Mouse (Mus musculus): ENCODE measurements at regions not wholly inside any gene's neighbourhood (a gene's known extent, or its start where the extent isn't known, plus 50 kb on each side); places are given as distances from the start of the nearest gene placed in this dataset.
"Not testable (repeated sequence)": the region's sequence is repeated elsewhere in the genome, so short reads cannot be mapped to it uniquely, and the experiment has no call there.

- not testable (repeated sequence) for H3K9ac ChIP-seq (ENCODE audit: low read depth, low read length); H3K27ac ChIP-seq (ENCODE audit: low read length); H3K36me3 ChIP-seq (ENCODE audit: control insufficient read depth, insufficient read depth, low read length); H3K27me3 ChIP-seq (ENCODE audit: control insufficient read depth, insufficient read depth, low read depth, low read length); H3K4me3 ChIP-seq (ENCODE audit: low read depth, low read length); H3K4me2 ChIP-seq (ENCODE audit: low read length); ATAC-seq; H3K9me3 ChIP-seq (replicated peaks; ENCODE audit: control insufficient read depth, low read length, poor library complexity, severe bottlenecking); H3K4me1 ChIP-seq (ENCODE audit: control insufficient read depth, insufficient read depth, low read length)
- WGBS = 98% methylated on average over 2 of the region's 2 CpGs
Measured at GRCm38 (mm10) chr3:21735688-21736087, 340.8 kb upstream of the Tbl1xr1 start.

GRCm38 (mm10) chr3:21739720-21740119, 336.7 kb upstream of the Tbl1xr1 start:
- 89% methylated on average over 4 of the region's 4 CpGs for WGBS
- Histone ChIP-seq H3K4me3 (ENCODE audit: low read depth, low read length) (no peak overlapping the region), H3K36me3 (ENCODE audit: control insufficient read depth, insufficient read depth, low read length) (no peaks in the 10 kb centered on the region), H3K9ac (ENCODE audit: low read depth, low read length) (no peak overlapping the region), H3K4me1 (ENCODE audit: control insufficient read depth, insufficient read depth, low read length) (no peaks in the 10 kb centered on the region), H3K9me3 (replicated peaks; ENCODE audit: control insufficient read depth, low read length, poor library complexity, severe bottlenecking) (no peaks in the 10 kb centered on the region), H3K27ac (ENCODE audit: low read length) (no peak overlapping the region), H3K27me3 (ENCODE audit: control insufficient read depth, insufficient read depth, low read depth, low read length) (no peaks in the 10 kb centered on the region), H3K4me2 (ENCODE audit: low read length) (no peak overlapping the region)
- ATAC-seq = no peak

- no peak overlapping the region for H3K27ac ChIP-seq (ENCODE audit: low read length)
- no peaks in the 10 kb centered on the region for H3K27me3 ChIP-seq (ENCODE audit: control insufficient read depth, insufficient read depth, low read depth, low read length)
- no peak overlapping the region for H3K4me2 ChIP-seq (ENCODE audit: low read length)
- no peaks in the 10 kb centered on the region for H3K4me1 ChIP-seq (ENCODE audit: control insufficient read depth, insufficient read depth, low read length)
- no peak overlapping the region for H3K4me3 ChIP-seq (ENCODE audit: low read depth, low read length)
- H3K9me3 ChIP-seq (replicated peaks; ENCODE audit: control insufficient read depth, low read length, poor library complexity, severe bottlenecking) = no peaks in the 10 kb centered on the region; the same call in 1 of the 2 replicates
- no peaks in the 10 kb centered on the region for H3K36me3 ChIP-seq (ENCODE audit: control insufficient read depth, insufficient read depth, low read length)
- 100% methylated on average over 1 of the region's 1 CpGs for WGBS
- ATAC-seq = no peak
- H3K9ac ChIP-seq (ENCODE audit: low read depth, low read length) = no peak overlapping the region
Measured at GRCm38 (mm10) chr3:21744107-21744506, 332.3 kb upstream of the Tbl1xr1 start.

GRCm38 (mm10) chr3:21760516-21761218, 315.8 kb upstream of the Tbl1xr1 start:
- WGBS = 84% methylated on average over 2 of the region's 2 CpGs
- H3K9ac ChIP-seq (ENCODE audit: low read depth, low read length) = no peak overlapping the region
- no peak for ATAC-seq
- H3K27ac ChIP-seq (ENCODE audit: low read length) = no peak overlapping the region
- no peaks in the 10 kb centered on the region for H3K4me1 ChIP-seq (ENCODE audit: control insufficient read depth, insufficient read depth, low read length)
- H3K4me3 ChIP-seq (ENCODE audit: low read depth, low read length) = no peak overlapping the region
- H3K4me2 ChIP-seq (ENCODE audit: low read length) = no peak overlapping the region
- H3K27me3 ChIP-seq (ENCODE audit: control insufficient read depth, insufficient read depth, low read depth, low read length) = no peaks in the 10 kb centered on the region
- H3K9me3 ChIP-seq (replicated peaks; ENCODE audit: control insufficient read depth, low read length, poor library complexity, severe bottlenecking) = no peaks in the 10 kb centered on the region
- no peaks in the 10 kb centered on the region for H3K36me3 ChIP-seq (ENCODE audit: control insufficient read depth, insufficient read depth, low read length)

- no peak overlapping the region for H3K4me2 ChIP-seq (ENCODE audit: low read length)
- no peak overlapping the region for H3K9ac ChIP-seq (ENCODE audit: low read depth, low read length)
- H3K36me3 ChIP-seq (ENCODE audit: control insufficient read depth, insufficient read depth, low read length) = no peaks in the 10 kb centered on the region
- H3K27ac ChIP-seq (ENCODE audit: low read length) = no peak overlapping the region
- no peaks in the 10 kb centered on the region for H3K4me1 ChIP-seq (ENCODE audit: control insufficient read depth, insufficient read depth, low read length)
- no peaks in the 10 kb centered on the region for H3K9me3 ChIP-seq (replicated peaks; ENCODE audit: control insufficient read depth, low read length, poor library complexity, severe bottlenecking)
- no peak overlapping the region for H3K4me3 ChIP-seq (ENCODE audit: low read depth, low read length)
- no peak for ATAC-seq
- H3K27me3 ChIP-seq (ENCODE audit: control insufficient read depth, insufficient read depth, low read depth, low read length) = no peaks in the 10 kb centered on the region
Measured at GRCm38 (mm10) chr3:21761219-21761600, 315.2 kb upstream of the Tbl1xr1 start.

- WGBS = 83% methylated on average over 3 of the region's 3 CpGs
- Histone ChIP-seq H3K4me3 (ENCODE audit: low read depth, low read length) (no peak overlapping the region), H3K27me3 (ENCODE audit: control insufficient read depth, insufficient read depth, low read depth, low read length) (no peaks in the 10 kb centered on the region), H3K9ac (ENCODE audit: low read depth, low read length) (no peak overlapping the region), H3K9me3 (replicated peaks; ENCODE audit: control insufficient read depth, low read length, poor library complexity, severe bottlenecking) (no peaks in the 10 kb centered on the region), H3K36me3 (ENCODE audit: control insufficient read depth, insufficient read depth, low read length) (no peaks in the 10 kb centered on the region), H3K4me1 (ENCODE audit: control insufficient read depth, insufficient read depth, low read length) (no peaks in the 10 kb centered on the region), H3K27ac (ENCODE audit: low read length) (no peak overlapping the region), H3K4me2 (ENCODE audit: low read length) (no peak overlapping the region)
- ATAC-seq = no peak
Measured at GRCm38 (mm10) chr3:21761909-21762308, 314.5 kb upstream of the Tbl1xr1 start.

- Histone ChIP-seq H3K4me2 (ENCODE audit: low read length) (no peak overlapping the region), H3K36me3 (ENCODE audit: control insufficient read depth, insufficient read depth, low read length) (no peaks in the 10 kb centered on the region), H3K27ac (ENCODE audit: low read length) (no peak overlapping the region), H3K4me1 (ENCODE audit: control insufficient read depth, insufficient read depth, low read length) (no peaks in the 10 kb centered on the region), H3K9ac (ENCODE audit: low read depth, low read length) (no peak overlapping the region), H3K9me3 (replicated peaks; ENCODE audit: control insufficient read depth, low read length, poor library complexity, severe bottlenecking) (no peaks in the 10 kb centered on the region), H3K4me3 (ENCODE audit: low read depth, low read length) (no peak overlapping the region), H3K27me3 (ENCODE audit: control insufficient read depth, insufficient read depth, low read depth, low read length) (no peaks in the 10 kb centered on the region)
- no peak for ATAC-seq
- 96% methylated on average over 1 of the region's 1 CpGs for whole genome bisulfite sequencing
Measured at GRCm38 (mm10) chr3:21768081-21768480, 308.4 kb upstream of the Tbl1xr1 start.

GRCm38 (mm10) chr3:21769920-21770547, 306.4 kb upstream of the Tbl1xr1 start:
- H3K4me2 ChIP-seq (ENCODE audit: low read length) = no peak overlapping the region
- ATAC-seq = no peak
- no peaks in the 10 kb centered on the region for H3K36me3 ChIP-seq (ENCODE audit: control insufficient read depth, insufficient read depth, low read length)
- H3K4me3 ChIP-seq (ENCODE audit: low read depth, low read length) = no peak overlapping the region
- H3K27me3 ChIP-seq (ENCODE audit: control insufficient read depth, insufficient read depth, low read depth, low read length) = no peaks in the 10 kb centered on the region
- H3K9me3 ChIP-seq (replicated peaks; ENCODE audit: control insufficient read depth, low read length, poor library complexity, severe bottlenecking) = no peaks in the 10 kb centered on the region
- 49% methylated on average over 9 of the region's 9 CpGs for WGBS
- H3K9ac ChIP-seq (ENCODE audit: low read depth, low read length) = no peak overlapping the region
- H3K4me1 ChIP-seq (ENCODE audit: control insufficient read depth, insufficient read depth, low read length) = no peaks in the 10 kb centered on the region
- no peak overlapping the region for H3K27ac ChIP-seq (ENCODE audit: low read length)

- H3K4me1 ChIP-seq (ENCODE audit: control insufficient read depth, insufficient read depth, low read length) = no peaks in the 10 kb centered on the region
- H3K4me3 ChIP-seq (ENCODE audit: low read depth, low read length) = no peak overlapping the region
- H3K9ac ChIP-seq (ENCODE audit: low read depth, low read length) = no peak overlapping the region
- H3K36me3 ChIP-seq (ENCODE audit: control insufficient read depth, insufficient read depth, low read length) = no peaks in the 10 kb centered on the region
- H3K27ac ChIP-seq (ENCODE audit: low read length) = no peak overlapping the region
- H3K27me3 ChIP-seq (ENCODE audit: control insufficient read depth, insufficient read depth, low read depth, low read length) = no peaks in the 10 kb centered on the region
- H3K4me2 ChIP-seq (ENCODE audit: low read length) = no peak overlapping the region
- no peak for ATAC-seq
- WGBS = 82% methylated on average over 4 of the region's 4 CpGs
- H3K9me3 ChIP-seq (replicated peaks; ENCODE audit: control insufficient read depth, low read length, poor library complexity, severe bottlenecking) = no peaks in the 10 kb centered on the region
Measured at GRCm38 (mm10) chr3:21771752-21772298, 304.6 kb upstream of the Tbl1xr1 start.
